Mouse (Mus musculus): ENCODE measurements around the gene Dnah17.

Dnah17 gene

GRCm38 (mm10) chr11:118130534-118130933 lies at the start of gene Dnah17:
Gene Dnah17, minus strand, starts transcription at chr11:118130634.
- DNase-seq: no peak

- no peak for DNase-seq
Observed at GRCm38 (mm10) chr11:118180199-118180598, 49.8 kb upstream of the Dnah17 start.

DNA sequence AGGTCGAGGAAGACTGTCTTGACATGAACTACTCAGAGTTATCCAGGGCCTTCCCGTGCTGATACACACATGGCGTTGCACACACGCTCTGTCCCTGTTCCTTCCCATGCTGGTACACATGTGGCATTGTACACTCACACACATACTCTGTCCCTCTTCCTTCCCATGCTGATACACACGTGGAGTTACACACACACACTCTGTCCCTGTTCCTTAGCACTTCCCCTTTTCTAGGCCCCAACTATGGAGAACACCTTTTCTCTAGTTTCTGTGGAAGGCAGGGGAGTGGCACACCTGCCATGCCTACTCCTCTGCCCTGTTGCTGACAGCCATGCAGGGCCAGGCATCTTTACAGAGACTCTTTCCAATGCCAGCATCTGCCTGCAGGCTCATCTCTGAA lies 47.8 kb upstream of the Dnah17 start:
- no peak for DNase-seq

DNA sequence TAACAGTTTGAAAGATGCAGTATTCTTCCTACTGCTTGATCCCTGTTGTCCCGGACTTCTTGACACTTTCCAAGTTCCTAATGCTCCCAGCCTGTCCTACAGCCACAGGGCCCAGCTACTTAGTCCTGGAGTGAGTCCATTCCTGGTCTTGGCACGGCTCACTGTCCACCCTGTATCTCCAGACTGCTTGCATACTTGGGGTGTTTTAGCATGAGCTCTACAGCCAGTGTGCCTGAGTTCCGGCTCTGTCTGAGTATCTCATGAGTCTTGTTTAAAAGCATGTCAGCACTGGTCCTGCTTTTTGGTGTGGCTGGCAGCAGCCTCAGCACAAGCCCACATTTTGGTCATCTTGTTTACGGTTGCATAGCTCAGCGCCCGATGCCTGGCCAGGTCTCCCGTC lies 44.3 kb upstream of the Dnah17 start:
- DNase-seq: no peak

DNA sequence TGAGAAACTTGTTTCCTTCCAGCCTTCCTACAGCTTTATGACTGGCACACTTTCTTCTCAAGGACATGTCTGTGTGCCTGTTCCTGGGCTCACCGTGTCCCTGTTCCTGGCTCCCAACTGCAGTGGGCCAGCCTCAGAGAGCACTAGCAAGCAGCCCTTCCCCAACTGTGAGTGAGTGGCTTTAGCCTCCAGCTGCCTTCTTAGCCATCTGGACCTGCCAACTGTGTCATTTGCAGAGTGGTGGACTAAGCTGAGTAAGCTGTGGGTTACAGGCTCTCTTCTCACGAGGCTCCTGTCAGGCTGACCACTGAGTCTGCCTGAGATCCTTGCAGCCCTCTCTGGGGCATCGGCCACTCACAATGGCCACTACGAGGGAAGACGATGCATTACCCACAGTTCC lies 42.3 kb upstream of the Dnah17 start:
- DNase-seq: no peak

DNA sequence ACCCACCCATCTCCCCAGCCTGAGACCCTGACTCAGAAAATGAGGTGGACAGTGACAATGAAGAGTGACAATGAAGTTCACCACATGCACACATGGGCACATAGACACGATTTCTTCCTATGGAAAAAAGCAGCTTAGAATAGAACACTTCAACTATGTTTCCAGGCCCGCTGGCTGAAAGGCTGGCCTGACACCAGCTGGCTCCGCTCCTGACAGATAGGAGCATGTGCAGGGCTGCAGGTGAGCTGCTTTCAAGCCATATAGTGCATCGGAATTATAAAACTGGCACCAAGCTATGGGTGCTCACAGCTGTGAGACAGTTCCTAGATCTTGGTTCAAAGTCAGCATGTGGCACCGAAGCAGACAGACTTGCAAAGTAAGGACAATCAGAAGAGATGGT lies 39.9 kb upstream of the Dnah17 start:
- DNase-seq: no peak

GRCm38 (mm10) chr11:118168714-118169113 lies 38.3 kb upstream of the Dnah17 start:
- DNase-seq: no peak

- DNase-seq: no peak
Observed at GRCm38 (mm10) chr11:118166626-118167025, 36.2 kb upstream of the Dnah17 start.

- DNase-seq: no peak
Observed at GRCm38 (mm10) chr11:118165681-118166080, 35.2 kb upstream of the Dnah17 start.

DNA sequence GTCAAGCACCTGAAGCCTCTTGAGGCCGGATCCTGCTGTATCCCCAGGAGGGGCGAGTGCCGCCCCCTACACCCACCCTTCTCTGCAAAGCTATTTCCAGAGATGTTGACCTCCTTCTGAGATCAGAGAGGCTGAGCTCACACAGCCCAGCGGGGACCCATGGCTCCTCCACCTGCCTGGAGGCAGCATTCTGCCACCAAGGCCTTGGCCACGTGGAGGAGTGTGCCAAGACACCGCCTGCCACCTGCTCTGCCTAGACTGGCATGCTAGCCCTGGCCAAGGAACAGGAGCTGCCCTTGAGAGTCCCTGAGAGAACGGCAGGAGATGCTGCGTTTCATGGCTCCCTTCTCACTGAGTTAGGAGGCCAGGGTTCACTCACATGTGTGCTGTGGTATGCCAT lies 34.1 kb upstream of the Dnah17 start:
- no peak for DNase-seq

DNA sequence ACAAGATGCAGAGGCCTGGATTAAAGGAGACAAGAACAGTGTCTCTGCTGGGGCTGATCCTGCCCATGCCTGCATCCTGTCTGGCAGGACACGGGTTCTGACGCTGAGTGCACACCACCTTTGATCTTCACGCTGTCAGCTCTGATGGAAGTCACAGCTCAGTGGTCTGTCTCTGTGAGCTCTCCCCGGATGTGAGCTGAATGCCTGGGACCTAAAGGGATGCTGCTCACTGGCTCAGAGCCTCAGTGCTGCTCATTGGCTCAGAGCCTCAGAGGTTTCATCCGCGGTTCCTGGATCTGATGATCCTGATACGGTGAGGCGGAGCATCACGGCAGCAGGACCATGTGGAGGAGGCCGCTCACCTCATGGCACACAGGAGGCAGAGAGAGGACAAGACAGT lies 31.8 kb upstream of the Dnah17 start:
- DNase-seq: no peak

GRCm38 (mm10) chr11:118161240-118161639 lies 30.8 kb upstream of the Dnah17 start:
- no peak for DNase-seq

DNA sequence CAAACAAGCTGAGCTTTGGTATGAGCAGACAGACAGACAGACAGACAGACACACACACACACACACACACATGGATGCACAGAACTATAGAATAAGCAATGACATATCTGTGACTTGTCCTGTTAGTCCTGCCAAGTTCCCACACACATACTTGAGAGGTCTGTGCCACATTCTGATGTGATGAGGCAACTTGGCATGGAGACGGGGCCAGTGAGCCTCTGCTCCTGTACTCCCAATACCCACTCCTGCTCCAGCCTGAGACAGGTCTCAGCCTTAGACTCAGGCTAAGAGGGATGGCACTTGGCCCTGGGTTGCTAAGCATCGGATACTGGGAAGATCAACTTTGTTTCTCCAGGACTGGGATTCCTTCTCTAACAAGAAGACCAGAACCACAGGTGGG lies 30.3 kb upstream of the Dnah17 start:
- DNase-seq: no peak

DNA sequence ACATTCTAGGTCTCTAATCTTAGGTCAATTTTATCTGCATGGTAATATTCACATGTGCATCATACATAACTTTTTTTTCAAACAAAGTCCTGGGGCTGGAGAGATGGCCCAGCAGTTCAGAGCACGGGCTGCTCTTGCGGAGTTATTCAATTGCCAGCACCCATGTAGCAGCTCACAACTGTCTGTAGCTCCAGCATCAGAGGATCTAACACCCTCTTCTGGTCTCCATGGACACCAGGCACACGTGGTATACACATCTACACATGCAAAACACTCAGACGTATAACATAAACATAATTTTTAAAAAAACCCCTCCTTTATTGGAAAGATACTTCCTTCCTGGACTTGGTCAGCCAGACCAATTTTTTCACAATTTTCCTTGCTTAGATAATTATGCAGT lies 28.3 kb upstream of the Dnah17 start:
- DNase-seq: no peak

- no peak for DNase-seq
Observed at GRCm38 (mm10) chr11:118156480-118157060, 26.1 kb upstream of the Dnah17 start.

- no peak for DNase-seq
Observed at GRCm38 (mm10) chr11:118152964-118153363, 22.5 kb upstream of the Dnah17 start.

DNA sequence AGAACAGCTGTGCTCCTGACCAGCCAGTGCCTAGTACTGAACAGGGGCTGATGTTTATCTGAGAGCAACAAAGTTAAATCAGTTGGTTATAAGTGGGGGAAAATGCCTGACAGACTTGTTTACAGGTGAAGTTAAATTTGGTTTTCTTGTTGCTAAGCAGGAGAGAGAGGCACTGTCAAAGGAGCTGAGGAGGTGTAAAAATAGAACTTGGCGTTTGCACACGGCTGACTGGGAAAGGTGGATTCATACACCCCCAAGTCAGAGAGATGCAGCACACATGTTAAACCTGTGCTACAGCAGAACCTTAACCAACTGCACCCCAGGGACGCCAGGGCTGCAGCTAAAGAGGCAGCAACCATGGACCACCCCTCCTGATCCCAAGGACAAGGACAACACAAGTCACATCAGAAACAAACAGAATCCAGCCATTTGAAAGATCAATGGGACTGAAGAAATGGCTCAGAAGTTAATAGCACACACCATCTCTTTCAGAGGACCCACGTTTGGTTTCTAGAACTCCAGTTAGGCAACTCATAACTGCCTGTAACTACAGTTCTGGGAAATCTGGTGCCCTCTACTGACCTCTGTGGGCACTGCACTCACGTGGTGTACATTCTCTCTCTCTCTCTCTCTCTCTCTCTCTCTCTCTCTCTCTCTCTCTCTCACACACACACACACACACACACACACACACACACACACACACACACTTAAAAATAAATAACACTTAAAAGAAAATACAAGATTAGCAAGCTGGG lies 21.2 kb upstream of the Dnah17 start:
- DNase-seq: no peak

GRCm38 (mm10) chr11:118150115-118150701 lies 19.8 kb upstream of the Dnah17 start:
- peak; percentile 25 for DNase-seq

GRCm38 (mm10) chr11:118147877-118148637 lies 17.6 kb upstream of the Dnah17 start:
- no peak for DNase-seq

GRCm38 (mm10) chr11:118146446-118146845 lies 16.0 kb upstream of the Dnah17 start:
- DNase-seq: no peak

DNA sequence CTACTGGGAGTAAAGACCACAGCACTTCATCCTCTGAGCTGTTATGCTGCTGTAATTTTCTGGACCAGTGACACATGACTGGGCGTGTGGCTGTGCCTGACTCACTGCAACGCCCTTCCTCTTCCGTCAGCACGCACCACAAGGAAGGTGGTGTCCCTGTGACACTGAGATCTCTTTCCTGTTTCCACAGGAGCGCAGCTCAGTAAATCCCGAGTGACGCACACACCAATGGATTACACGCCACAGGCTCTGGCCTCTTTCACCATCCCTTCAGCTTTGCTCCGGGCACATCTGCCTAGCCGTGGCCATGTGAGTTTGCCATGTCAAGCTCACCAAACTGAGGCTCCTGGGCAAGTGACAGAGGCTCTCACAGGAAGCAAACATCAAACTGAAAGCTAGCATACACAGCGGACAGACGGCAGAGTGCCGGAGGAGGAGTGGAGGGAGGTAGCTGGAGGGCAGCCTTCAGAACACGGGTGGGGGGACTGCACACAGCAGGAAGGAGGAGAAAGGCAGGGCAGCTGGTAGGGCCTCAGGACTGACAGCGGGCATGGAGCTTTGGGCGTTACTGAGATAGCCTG lies 15.4 kb upstream of the Dnah17 start:
- peak; percentile 33 for DNase-seq

GRCm38 (mm10) chr11:118145092-118145491 lies 14.7 kb upstream of the Dnah17 start:
- no peak for DNase-seq

DNA sequence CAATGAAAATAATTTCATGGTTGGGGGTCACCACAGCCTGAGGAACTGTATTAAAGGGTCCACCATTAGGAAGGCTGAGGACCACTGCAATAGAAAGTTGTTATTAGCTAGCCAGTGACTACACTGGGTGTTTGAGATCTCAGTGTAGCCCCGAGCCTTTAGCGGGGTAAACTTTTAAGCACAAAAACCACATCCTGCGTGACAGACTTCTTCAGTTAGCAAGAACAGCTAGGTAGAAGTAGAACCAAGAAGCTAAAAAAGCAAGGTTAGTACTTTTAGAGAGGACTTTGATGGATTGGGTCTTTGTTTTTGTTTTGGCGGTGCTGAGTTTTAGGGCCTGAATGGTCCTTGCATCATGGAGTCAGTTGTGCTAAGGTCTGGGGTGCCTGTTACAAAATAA lies 13.3 kb upstream of the Dnah17 start:
- no peak for DNase-seq

Data from liver (tissue).